Mouse (Mus musculus) left cerebral cortex, postnatal 14 days (tissue): ENCODE measurements at regions not wholly inside any gene's neighbourhood (a gene's known extent, or its start where the extent isn't known, plus 50 kb on each side); places are given as distances from the start of the nearest gene placed in this dataset.

Experiments
- DNase-seq, 2 experiments: peaks; one replicate each; pipeline ENCODE4 v3.0.0; 2021 to 2022; ENCODE audit warnings: low spot score in 2 of 2, mixed read lengths in 1 of 2
- intact Hi-C: fragments of 180-260 bp; cut with DNase I; formaldehyde crosslinking; loops from one replicate; pipeline ENCODE4 v1.15.1; 2025

DNA sequence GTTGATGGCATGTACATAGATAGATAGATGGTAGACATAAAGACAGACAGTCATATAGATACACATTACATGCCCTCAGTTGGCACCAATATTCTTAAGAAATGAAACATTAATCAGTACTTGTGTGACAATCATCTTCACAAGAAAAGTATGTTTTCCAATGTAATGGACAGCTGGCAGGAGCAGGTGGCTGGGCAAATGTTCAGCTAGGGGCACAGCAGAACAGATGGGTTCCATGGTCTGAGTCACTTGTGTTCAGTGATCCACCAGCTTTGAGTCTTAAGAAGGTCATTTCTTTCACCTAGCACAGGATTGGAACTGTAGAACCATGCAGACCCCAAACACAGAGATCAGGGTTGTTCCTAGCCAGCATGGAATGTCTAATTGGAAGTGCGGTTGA lies 2631.2 kb upstream of the 5930422O12Rik start:
- DNase-seq, result no peak
- intact Hi-C loops, result no loop called here

- no peak for DNase-seq
- intact Hi-C loops, result no loop called here
These were observed 2611.5 kb upstream of the 5930422O12Rik start for GRCm38 (mm10) chr8:30817028-30817427.

- intact Hi-C loops, result no loop called here
These were observed 2605.5 kb upstream of the 5930422O12Rik start for GRCm38 (mm10) chr8:30822835-30823587.

DNA sequence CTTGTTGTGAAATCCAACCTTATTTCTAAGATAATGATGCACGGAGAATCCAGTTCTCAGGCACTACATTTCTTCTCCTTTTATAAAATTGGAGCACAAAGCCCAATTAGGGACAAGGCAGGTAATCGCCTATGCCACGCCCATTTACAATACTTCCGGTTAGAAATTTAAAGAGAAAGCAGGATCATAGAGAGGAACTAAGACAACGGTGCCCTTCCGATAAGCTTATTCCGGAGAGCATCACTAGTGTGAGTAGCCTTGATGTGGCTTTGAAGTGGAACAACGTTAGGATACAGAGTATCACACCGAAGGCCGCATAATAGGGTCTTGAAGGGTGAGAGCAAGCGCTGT lies 2604.9 kb upstream of the 5930422O12Rik start:
- no peak for DNase-seq
- intact Hi-C loops, result no loop called here

More at GRCm38 (mm10) chr8:30822835-30823587, 2605.5 kb upstream of the 5930422O12Rik start:
- DNase-seq, result no peak

- intact Hi-C loops, result no loop called here
- no peak for DNase-seq
These were observed 2602.5 kb upstream of the 5930422O12Rik start for GRCm38 (mm10) chr8:30826021-30826420.

DNA sequence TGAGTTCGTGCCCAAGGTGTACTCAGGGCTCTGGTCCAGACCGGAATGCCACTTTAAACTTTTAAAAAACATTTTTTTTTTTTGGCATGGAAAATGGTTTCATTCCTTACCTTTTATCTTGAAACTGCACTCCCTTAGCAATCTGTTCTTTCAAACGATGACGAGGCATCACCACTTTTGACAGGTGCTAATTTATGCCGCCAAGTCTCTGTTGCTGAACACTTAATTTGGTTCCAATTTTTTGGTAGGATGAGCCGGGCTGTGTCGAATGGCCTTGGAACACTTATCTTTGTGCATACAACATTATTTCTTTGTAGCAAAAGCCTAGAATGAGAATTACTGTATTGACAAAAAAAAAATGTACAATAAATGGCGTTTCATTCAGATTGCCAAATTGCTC lies 2590.5 kb upstream of the 5930422O12Rik start:
- intact Hi-C loops, result no loop called here
- DNase-seq, result peak in 1 of 2 experiments; percentile 8

DNA sequence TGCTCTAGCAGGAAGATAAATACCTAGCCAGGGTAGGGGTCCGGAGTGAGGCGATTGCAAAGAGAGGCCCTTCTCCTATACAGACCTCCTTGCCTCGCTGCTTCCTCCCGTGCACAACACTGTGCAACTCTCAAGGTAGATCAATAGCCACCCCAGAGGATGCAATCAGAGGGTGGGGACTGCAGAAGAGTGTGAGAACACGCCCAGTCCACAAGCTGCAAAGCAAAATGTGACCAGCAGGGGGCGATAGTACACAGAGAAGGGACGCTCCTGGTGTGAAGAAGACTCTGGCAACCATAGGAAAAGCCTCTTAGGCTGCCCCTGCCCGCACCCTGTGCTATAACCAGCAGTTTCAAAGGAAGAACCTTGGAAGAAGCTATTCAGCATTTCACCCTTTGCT lies 2588.4 kb upstream of the 5930422O12Rik start:
- intact Hi-C loops, result loop anchor here (1.0 to 2.0 kb wide), 2 partner anchors 83 to 193 kb away; no protein-coding TSS in a partner anchor
- peak; percentile 65 to 69 for DNase-seq

DNA sequence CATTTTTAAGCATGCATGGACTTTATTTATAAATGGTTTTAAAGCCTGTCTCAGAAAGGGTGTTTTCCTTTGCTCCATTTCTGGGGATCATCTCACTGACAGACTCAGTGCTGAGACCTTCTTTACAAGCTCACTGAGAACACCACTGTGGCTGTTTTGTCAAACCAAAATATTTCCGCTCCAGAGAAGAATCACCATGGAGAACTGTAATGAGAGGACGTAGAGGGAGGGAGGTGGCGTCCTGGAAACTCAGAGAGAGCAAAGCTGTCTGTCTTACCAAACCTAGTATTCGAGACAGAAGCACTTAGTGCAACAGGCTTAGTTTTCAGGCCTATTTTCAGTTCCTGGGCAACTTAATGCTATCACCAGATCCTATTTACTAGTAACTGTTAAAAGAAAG lies 2565.5 kb upstream of the 5930422O12Rik start:
- intact Hi-C loops, result no loop called here
- DNase-seq, result peak; percentile 9 to 37

DNA sequence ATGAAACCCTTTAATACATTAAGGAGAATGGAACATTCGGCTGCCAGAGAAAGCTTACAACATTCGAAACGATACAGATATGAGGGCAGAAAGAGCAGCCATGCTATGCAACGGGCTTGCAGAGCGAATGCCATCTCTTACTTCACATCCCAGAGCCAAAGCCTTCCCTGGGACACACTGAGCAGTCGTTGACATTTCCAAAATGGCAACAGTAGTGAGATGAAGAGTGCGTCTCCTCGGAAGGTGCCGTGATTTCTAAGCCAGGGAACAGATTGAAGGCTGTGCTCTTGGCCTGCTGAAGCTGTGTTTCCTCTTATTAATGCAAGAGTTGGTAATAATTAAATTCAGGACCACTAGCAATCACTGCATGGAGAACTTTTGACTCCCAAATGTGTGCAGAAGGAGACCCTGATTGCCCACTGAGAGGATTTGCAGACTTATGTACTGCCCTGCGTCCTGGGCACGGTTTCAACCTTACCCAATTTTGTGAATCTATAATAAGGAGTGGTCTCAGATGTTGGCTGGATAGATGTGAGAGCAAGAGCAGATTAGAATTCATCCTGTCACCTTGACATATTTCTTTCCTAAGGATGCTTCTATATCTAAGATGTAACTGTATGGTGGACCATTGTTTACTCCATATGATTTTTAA lies 2522.3 kb upstream of the 5930422O12Rik start:
- DNase-seq, result no peak
- intact Hi-C loops, result no loop called here

GRCm38 (mm10) chr8:30913664-30914063 lies 2514.8 kb upstream of the 5930422O12Rik start:
- intact Hi-C loops, result no loop called here
- no peak for DNase-seq

- DNase-seq, result no peak
- intact Hi-C loops, result no loop called here
These were observed 2513.4 kb upstream of the 5930422O12Rik start for GRCm38 (mm10) chr8:30915127-30915526.

DNA sequence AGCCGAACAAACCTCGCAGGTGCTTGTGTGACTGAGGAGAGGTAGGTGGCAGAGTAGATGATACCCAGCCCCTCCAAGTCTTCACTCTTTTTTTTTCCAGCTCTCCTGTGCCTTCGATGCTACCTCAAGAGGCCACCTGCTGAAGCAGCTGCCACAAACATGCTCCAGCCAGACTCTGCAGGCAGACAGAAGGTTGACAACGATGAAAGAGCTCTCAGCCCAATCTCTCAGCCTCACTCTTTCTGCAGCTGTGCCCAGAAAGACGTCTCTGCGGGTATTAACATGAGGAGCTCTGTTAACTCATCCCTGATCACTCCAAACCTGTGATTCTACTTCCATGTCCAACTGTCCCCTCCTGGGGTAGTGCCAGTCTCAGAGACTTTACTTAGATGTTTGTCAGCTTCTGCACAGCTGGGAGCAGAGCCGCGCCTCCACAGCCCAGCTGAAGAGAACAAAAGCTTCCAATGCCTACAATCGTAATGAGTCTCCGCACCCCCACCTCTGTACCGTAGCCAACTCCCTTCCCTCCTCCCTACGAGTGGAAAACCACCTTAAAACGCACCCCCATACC lies 2512.8 kb upstream of the 5930422O12Rik start:
- intact Hi-C loops, result no loop called here
- DNase-seq, result peak; percentile 41 to 49

- intact Hi-C loops, result no loop called here
- peak; percentile 15 to 19 for DNase-seq
These were observed 2512.2 kb upstream of the 5930422O12Rik start for GRCm38 (mm10) chr8:30916184-30916751.

DNA sequence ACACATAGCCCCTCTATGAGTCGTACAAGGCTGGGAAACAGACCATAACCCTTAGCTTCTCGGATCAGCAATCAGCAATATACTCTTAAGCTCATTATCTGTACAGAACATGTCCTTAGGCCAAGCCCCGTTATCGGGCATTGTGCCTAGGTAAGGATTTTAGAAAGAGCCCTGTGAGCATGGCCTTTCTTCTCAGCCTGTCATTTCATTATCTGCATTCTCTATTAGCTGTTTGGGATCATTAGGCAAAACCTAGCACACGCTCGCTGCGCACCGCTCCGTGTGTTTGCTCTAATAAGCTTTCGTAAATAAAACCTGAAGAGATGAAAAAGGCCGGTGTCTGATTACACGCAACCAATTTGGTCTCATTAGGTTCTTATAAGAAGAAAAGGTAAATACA lies 2507.1 kb upstream of the 5930422O12Rik start:
- intact Hi-C loops, result no loop called here
- DNase-seq, result no peak

- intact Hi-C loops, result loop anchor here (1.0 to 2.0 kb wide), 2 partner anchors 83 to 109 kb away; no protein-coding TSS in a partner anchor
These were observed 2505.0 kb upstream of the 5930422O12Rik start for GRCm38 (mm10) chr8:30923301-30924159.

DNA sequence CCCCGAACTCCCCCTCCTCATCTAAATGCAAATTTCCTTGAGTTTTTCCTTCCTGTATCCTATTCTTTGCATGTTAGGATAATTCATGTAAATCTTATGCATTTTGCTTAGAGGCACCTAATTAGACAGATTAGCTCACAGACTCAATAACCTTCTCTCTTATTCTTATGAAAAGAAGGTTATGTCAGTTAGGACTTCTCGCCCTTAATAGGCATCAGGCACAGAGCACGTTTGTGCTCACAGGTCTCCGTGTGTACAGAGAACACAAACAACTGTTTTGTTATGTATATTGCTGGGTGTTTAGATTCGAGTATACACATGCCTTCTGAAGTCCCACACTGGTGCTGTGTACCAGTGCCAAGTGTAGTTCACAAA lies 2504.4 kb upstream of the 5930422O12Rik start:
- intact Hi-C loops, result no loop called here
- no peak for DNase-seq

More at GRCm38 (mm10) chr8:30923301-30924159, 2505.0 kb upstream of the 5930422O12Rik start:
- peak; percentile 85 to 89 for DNase-seq

GRCm38 (mm10) chr8:30924656-30925055 lies 2503.9 kb upstream of the 5930422O12Rik start:
- no peak for DNase-seq
- intact Hi-C loops, result no loop called here

GRCm38 (mm10) chr8:30937449-30938075 lies 2490.9 kb upstream of the 5930422O12Rik start:
- intact Hi-C loops, result no loop called here
- DNase-seq, result no peak

- DNase-seq, result no peak
- intact Hi-C loops, result no loop called here
These were observed 2487.6 kb upstream of the 5930422O12Rik start for GRCm38 (mm10) chr8:30940901-30941300.
